Mouse (Mus musculus) thymus, adult 2 months (tissue): ENCODE results near the gene Exoc8.

Experiments used
- CTCF ChIP-seq: fragments of 200-500 bp; IDR thresholded peaks from 2 replicates; pipeline ENCODE4 v1.5.1; 2012; ENCODE audit warnings: mild to moderate bottlenecking, control low read depth, low read length, moderate library complexity, borderline replicate concordance; ENCODE audit not compliant: control insufficient read depth, poor library complexity, insufficient read depth; ENCODE audit errors: extremely low read depth
- POLR2A ChIP-seq: fragments of 200-500 bp; IDR thresholded peaks from 2 replicates; pipeline ENCODE4 v1.6.1; 2012; ENCODE audit warnings: mild to moderate bottlenecking, low read length, control low read depth, moderate library complexity; ENCODE audit not compliant: control insufficient read depth, poor library complexity, insufficient read depth; ENCODE audit errors: extremely low read depth

DNA sequence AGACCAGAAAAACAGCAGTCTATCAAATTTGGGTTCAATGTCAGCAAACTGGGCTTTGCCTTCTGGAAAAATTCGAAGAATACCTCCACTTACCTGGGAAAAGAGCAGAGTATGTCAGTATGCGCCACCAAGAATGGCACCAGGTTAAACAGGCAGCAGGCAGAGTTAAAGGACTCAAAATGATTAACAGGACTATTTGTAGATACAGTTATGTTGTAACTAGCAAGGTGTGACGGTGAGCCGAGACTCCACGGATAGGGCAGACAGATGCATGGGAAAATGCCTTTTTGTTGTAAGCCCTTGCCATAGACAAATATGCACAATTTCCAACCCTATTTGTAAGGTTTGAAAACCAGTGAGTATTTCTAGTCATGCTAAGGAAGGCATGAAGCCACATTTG is 16.6 kb upstream of the Exoc8 start:
- TF ChIP-seq CTCF (no peak), POLR2A (no peak)
